Mouse (Mus musculus) forebrain, embryonic 12.5 days (tissue): ENCODE measurements at regions not wholly inside any gene's neighbourhood (a gene's known extent, or its start where the extent isn't known, plus 50 kb on each side); places are given as distances from the start of the nearest gene placed in this dataset.

ENCODE experiments used
- ATAC-seq: fragments of 200-750 bp; cut with Nextera tagmentation; 2 replicates; pipeline ENCODE4 v1.8.0; 2017; ENCODE audit warnings: moderate TSS enrichment; ENCODE audit not compliant: low FRiP score
- H3K27ac ChIP-seq: fragments of 300-500 bp; sonication (generic); 2 replicates; pipeline ENCODE4 v1.5.1; 2016; ENCODE audit warnings: mild to moderate bottlenecking
- H3K27me3 ChIP-seq: fragments of 300-500 bp; sonication (generic); 2 replicates; pipeline ENCODE4 v1.6.1; 2016; ENCODE audit warnings: mild to moderate bottlenecking
- H3K36me3 ChIP-seq: fragments of 300-500 bp; sonication (generic); replicated peaks from 2 replicates; pipeline ENCODE4 v1.6.1; 2016; ENCODE audit warnings: mild to moderate bottlenecking
- H3K4me1 ChIP-seq: fragments of 300-500 bp; sonication (generic); 2 replicates; pipeline ENCODE4 v1.6.1; 2016
- H3K4me2 ChIP-seq: fragments of 300-500 bp; sonication (generic); 2 replicates; pipeline ENCODE4 v1.6.1; 2016; ENCODE audit warnings: mild to moderate bottlenecking, moderate library complexity
- H3K4me3 ChIP-seq: fragments of 300-500 bp; sonication (generic); replicated peaks from 2 replicates; pipeline ENCODE4 v1.5.1; 2016; ENCODE audit warnings: mild to moderate bottlenecking
- H3K9ac ChIP-seq: fragments of 300-500 bp; sonication (generic); 2 replicates; pipeline ENCODE4 v1.6.1; 2016; ENCODE audit warnings: mild to moderate bottlenecking
- H3K9me3 ChIP-seq: fragments of 300-500 bp; sonication (generic); 2 replicates; pipeline ENCODE4 v1.6.1; 2016
- WGBS: fragments of 180-500 bp; shearing (Covaris S2); methylation state at CpG from one replicate; pipeline ENCODE4 v1.1.7; 2016; 5-methylcytosine and 5-hydroxymethylcytosine counted together

GRCm38 (mm10) chr12:47466740-47467139, 648.0 kb upstream of the Nova1 start:
- Histone ChIP-seq H3K9me3 (no peaks in the 10 kb centered on the region), H3K4me3 (no peak overlapping the region), H3K36me3 (no peaks in the 10 kb centered on the region), H3K4me1 (no peaks in the 10 kb centered on the region), H3K9ac (no peak overlapping the region), H3K27me3 (no peaks in the 10 kb centered on the region), H3K27ac (no peak overlapping the region), H3K4me2 (no peak overlapping the region)
- no peak for ATAC-seq
- WGBS, result 51% methylated on average over 1 of the region's 1 CpGs

GRCm38 (mm10) chr12:47465924-47466323, 647.2 kb upstream of the Nova1 start:
- Histone ChIP-seq H3K4me1 (no peaks in the 10 kb centered on the region), H3K36me3 (no peaks in the 10 kb centered on the region), H3K9me3 (no peaks in the 10 kb centered on the region), H3K27me3 (no peaks in the 10 kb centered on the region), H3K4me2 (no peak overlapping the region), H3K9ac (no peak overlapping the region), H3K27ac (no peak overlapping the region), H3K4me3 (no peak overlapping the region)
- 58% methylated on average over 5 of the region's 5 CpGs for WGBS
- ATAC-seq, result no peak; the same call in 1 of the 2 replicates

DNA sequence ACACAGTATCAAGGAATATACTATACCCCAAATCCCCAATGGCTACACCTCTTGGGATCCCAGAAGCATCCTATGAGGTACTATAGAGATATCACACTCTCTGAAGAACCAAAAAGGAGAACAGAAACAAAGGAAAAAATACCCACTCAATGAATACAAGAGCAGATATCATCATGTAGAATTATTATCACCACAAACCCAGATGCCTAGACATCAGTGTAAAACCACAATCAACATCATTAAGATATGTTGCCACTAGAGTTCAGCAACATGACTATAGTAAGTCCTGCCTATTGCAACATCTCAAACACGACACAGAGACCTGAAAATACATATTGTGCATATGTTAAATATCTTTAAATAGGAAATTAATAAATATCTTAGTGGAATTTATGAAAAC, 612.9 kb upstream of the Nova1 start:
- Histone ChIP-seq H3K9me3 (no peaks in the 10 kb centered on the region), H3K27ac (no peak overlapping the region), H3K4me2 (no peak overlapping the region), H3K36me3 (no peaks in the 10 kb centered on the region), H3K4me1 (no peaks in the 10 kb centered on the region), H3K4me3 (no peak overlapping the region), H3K9ac (no peak overlapping the region), H3K27me3 (no peaks in the 10 kb centered on the region)
- WGBS, result 63% methylated on average over 1 of the region's 1 CpGs
- no peak for ATAC-seq

- no peaks in the 10 kb centered on the region for H3K27me3 ChIP-seq
- WGBS, result 86% methylated on average over 4 of the region's 4 CpGs
- ATAC-seq, result no peak
- no peaks in the 10 kb centered on the region for H3K9me3 ChIP-seq
- H3K9ac ChIP-seq, result no peak overlapping the region
- H3K36me3 ChIP-seq, result no peaks in the 10 kb centered on the region
- H3K4me2 ChIP-seq, result no peak overlapping the region
- no peak overlapping the region for H3K27ac ChIP-seq
- no peaks in the 10 kb centered on the region for H3K4me1 ChIP-seq
- no peak overlapping the region for H3K4me3 ChIP-seq
Measured at GRCm38 (mm10) chr12:47412251-47412650, 593.5 kb upstream of the Nova1 start.

GRCm38 (mm10) chr12:47406563-47406962, 587.8 kb upstream of the Nova1 start:
- ATAC-seq, result no peak
- 81% methylated on average over 2 of the region's 2 CpGs for WGBS
- Histone ChIP-seq H3K36me3 (no peaks in the 10 kb centered on the region), H3K4me2 (no peak overlapping the region), H3K27ac (no peak overlapping the region), H3K4me1 (no peaks in the 10 kb centered on the region), H3K9ac (no peak overlapping the region), H3K4me3 (no peak overlapping the region), H3K27me3 (no peaks in the 10 kb centered on the region), H3K9me3 (no peaks in the 10 kb centered on the region)

DNA sequence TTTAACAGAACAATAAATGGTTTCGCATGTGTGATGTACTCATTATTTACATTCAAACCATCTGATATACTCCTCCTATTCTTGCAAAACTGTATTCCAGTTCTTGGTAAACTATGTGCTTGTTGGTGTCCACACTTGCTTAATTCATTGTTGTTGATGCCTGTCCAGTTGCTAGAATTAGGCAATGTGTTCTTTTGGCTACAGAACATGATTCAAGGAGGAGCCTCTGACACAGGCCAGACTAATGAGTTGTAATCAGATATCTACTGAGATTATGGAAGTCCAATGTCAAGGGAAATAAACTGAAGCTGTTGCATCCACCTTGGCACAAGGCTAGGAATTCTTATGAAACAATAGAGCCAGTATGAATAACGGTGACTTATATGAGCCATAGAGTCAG, 587.4 kb upstream of the Nova1 start:
- no peak for ATAC-seq
- Histone ChIP-seq H3K9ac (no peak overlapping the region), H3K4me3 (no peak overlapping the region), H3K27ac (no peak overlapping the region), H3K4me1 (no peaks in the 10 kb centered on the region), H3K36me3 (no peaks in the 10 kb centered on the region), H3K27me3 (no peaks in the 10 kb centered on the region), H3K9me3 (no peaks in the 10 kb centered on the region), H3K4me2 (no peak overlapping the region)
- 93% methylated on average over 2 of the region's 2 CpGs for WGBS

DNA sequence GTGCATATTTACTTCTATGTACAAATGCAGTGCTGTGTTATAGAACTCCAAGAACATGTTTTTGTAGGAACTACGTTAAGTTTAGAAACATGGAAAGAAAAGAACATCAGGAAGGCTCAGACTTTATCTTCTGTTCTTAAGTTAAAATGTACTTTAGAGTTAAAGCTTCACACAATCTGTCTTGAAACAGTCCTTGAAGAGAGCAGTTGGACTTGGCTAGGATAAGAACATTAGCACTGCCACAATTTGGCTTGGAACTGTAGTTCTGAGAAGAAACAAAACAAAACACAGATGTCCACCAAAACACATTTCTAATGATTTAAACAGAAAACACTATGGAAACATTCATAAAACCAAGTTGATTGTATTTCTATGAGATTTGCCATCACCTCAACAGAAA, 564.5 kb upstream of the Nova1 start:
- WGBS, result 92% methylated on average over 1 of the region's 1 CpGs
- ATAC-seq, result no peak
- no peaks in the 10 kb centered on the region for H3K27me3 ChIP-seq

DNA sequence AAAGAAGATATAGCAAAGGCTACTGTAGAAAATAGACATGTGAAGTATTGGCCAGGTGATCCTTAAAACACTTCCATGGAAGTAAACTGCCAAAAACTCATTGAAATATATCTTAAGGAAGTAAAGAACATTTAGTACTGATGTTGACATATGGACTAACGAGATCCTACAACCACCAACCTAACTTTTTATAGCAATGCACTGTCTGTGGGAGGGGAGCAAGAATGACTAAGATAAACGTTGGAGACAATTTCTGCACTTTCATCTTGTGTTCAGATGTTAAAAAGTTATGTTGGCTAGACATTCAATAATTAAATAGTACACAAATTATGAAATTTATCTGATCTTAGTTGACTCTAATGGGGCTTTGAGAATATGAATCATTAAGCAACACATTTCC, 534.5 kb upstream of the Nova1 start:
- Histone ChIP-seq H3K4me2 (no peak overlapping the region), H3K27ac (no peak overlapping the region), H3K9me3 (no peaks in the 10 kb centered on the region), H3K27me3 (no peaks in the 10 kb centered on the region), H3K36me3 (no peaks in the 10 kb centered on the region), H3K9ac (no peak overlapping the region), H3K4me3 (no peak overlapping the region), H3K4me1 (no peaks in the 10 kb centered on the region)
- WGBS, result 81% methylated on average over 2 of the region's 2 CpGs
- no peak for ATAC-seq

More for the DNA sequence above, 564.5 kb upstream of the Nova1 start:
- H3K4me2 ChIP-seq, result no peak overlapping the region
- H3K27ac ChIP-seq, result no peak overlapping the region
- no peak overlapping the region for H3K9ac ChIP-seq
- H3K4me3 ChIP-seq, result no peak overlapping the region
- H3K4me1 ChIP-seq, result no peaks in the 10 kb centered on the region
- no peaks in the 10 kb centered on the region for H3K36me3 ChIP-seq
- H3K9me3 ChIP-seq, result no peaks in the 10 kb centered on the region

- Histone ChIP-seq H3K4me1 (no peaks in the 10 kb centered on the region), H3K4me2 (no peak overlapping the region), H3K27me3 (no peaks in the 10 kb centered on the region), H3K36me3 (no peaks in the 10 kb centered on the region), H3K4me3 (no peak overlapping the region), H3K9me3 (no peaks in the 10 kb centered on the region), H3K27ac (no peak overlapping the region), H3K9ac (no peak overlapping the region)
- WGBS, result 95% methylated on average over 1 of the region's 1 CpGs
- no peak for ATAC-seq
Measured at GRCm38 (mm10) chr12:47351229-47351628, 532.5 kb upstream of the Nova1 start.

- no peak overlapping the region for H3K4me3 ChIP-seq
- peak; percentile 80 for ATAC-seq
- H3K27me3 ChIP-seq, result no peaks in the 10 kb centered on the region
- WGBS, result 16% methylated on average over 2 of the region's 2 CpGs
- H3K9me3 ChIP-seq, result no peaks in the 10 kb centered on the region
- H3K4me1 ChIP-seq, result no peaks in the 10 kb centered on the region
- no peak overlapping the region for H3K4me2 ChIP-seq
- H3K36me3 ChIP-seq, result no peaks in the 10 kb centered on the region
- H3K27ac ChIP-seq, result no peak overlapping the region
- H3K9ac ChIP-seq, result no peak overlapping the region
Measured at GRCm38 (mm10) chr12:47313413-47313812, 494.7 kb upstream of the Nova1 start.

- Histone ChIP-seq H3K4me3 (no peak overlapping the region), H3K9me3 (no peaks in the 10 kb centered on the region), H3K36me3 (no peaks in the 10 kb centered on the region), H3K4me1 (no peaks in the 10 kb centered on the region), H3K27ac (no peak overlapping the region), H3K9ac (no peak overlapping the region), H3K27me3 (no peaks in the 10 kb centered on the region), H3K4me2 (no peak overlapping the region)
- WGBS, result 58% methylated on average over 3 of the region's 3 CpGs
- ATAC-seq, result no peak
Measured at GRCm38 (mm10) chr12:47275904-47276303, 457.2 kb upstream of the Nova1 start.

DNA sequence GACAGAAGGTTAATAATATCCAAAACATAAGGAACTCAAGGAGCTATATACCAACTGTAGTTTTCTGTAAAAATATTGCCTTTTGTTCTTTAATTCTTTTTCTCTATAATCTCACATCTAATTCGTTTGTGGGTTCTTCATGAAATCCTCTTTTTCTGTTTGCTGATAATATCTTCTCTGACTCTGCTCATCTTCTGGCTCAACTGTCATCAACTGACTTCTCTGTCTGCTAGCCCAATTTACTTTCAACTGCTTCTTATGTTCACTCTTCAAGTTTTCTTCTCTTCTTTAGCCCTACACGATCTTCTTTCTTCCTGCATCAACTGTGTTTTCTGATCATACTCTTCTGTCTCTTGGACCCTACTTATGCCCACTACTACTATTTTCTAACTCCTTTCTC, 453.6 kb upstream of the Nova1 start:
- Histone ChIP-seq H3K4me1 (no peaks in the 10 kb centered on the region), H3K9ac (no peak overlapping the region), H3K36me3 (no peaks in the 10 kb centered on the region), H3K4me3 (no peak overlapping the region), H3K27ac (no peak overlapping the region), H3K9me3 (no peaks in the 10 kb centered on the region), H3K4me2 (no peak overlapping the region), H3K27me3 (no peaks in the 10 kb centered on the region)
- 93% methylated on average over 2 of the region's 2 CpGs for WGBS
- ATAC-seq, result no peak

- no peak overlapping the region for H3K4me3 ChIP-seq
- H3K4me2 ChIP-seq, result no peak overlapping the region
- ATAC-seq, result no peak
- H3K9ac ChIP-seq, result no peak overlapping the region
- no peaks in the 10 kb centered on the region for H3K4me1 ChIP-seq
- H3K36me3 ChIP-seq, result no peaks in the 10 kb centered on the region
- 66% methylated on average over 1 of the region's 1 CpGs for WGBS
- no peaks in the 10 kb centered on the region for H3K9me3 ChIP-seq
- H3K27ac ChIP-seq, result no peak overlapping the region
- no peaks in the 10 kb centered on the region for H3K27me3 ChIP-seq
Measured at GRCm38 (mm10) chr12:47264118-47264517, 445.4 kb upstream of the Nova1 start.

GRCm38 (mm10) chr12:47263408-47263807, 444.7 kb upstream of the Nova1 start:
- no peak overlapping the region for H3K27ac ChIP-seq
- H3K9me3 ChIP-seq, result no peaks in the 10 kb centered on the region
- 8% methylated on average over 1 of the region's 1 CpGs for WGBS
- H3K36me3 ChIP-seq, result no peaks in the 10 kb centered on the region
- no peaks in the 10 kb centered on the region for H3K4me1 ChIP-seq
- ATAC-seq, result 0 out of 2 replicates have a peak, but pooled peaks have one; percentile 39
- no peaks in the 10 kb centered on the region for H3K27me3 ChIP-seq
- no peak overlapping the region for H3K4me2 ChIP-seq
- H3K4me3 ChIP-seq, result no peak overlapping the region
- no peak overlapping the region for H3K9ac ChIP-seq
